Mouse (Mus musculus) G1E (cell line): ENCODE measurements at regions not wholly inside any gene's neighbourhood (a gene's known extent, or its start where the extent isn't known, plus 50 kb on each side); places are given as distances from the start of the nearest gene placed in this dataset.

Experiments
- ATAC-seq: 2 replicates; pipeline ENCODE4 v1.8.0; 2016; ENCODE audit warnings: mild to moderate bottlenecking; ENCODE audit not compliant: insufficient number of reproducible peaks, poor library complexity, low FRiP score, severe bottlenecking; ENCODE audit errors: extremely low read depth
- DNase-seq: peaks from one replicate; pipeline ENCODE4 v3.0.0; 2012; ENCODE audit warnings: low spot score
- H3K27me3 ChIP-seq: 2 replicates; pipeline ENCODE4 v1.6.1; 2012; ENCODE audit warnings: mild to moderate bottlenecking, low read length, inconsistent platforms; ENCODE audit not compliant: insufficient read depth
- H3K36me3 ChIP-seq: replicated peaks from 2 replicates; pipeline ENCODE3; 2012; ENCODE audit warnings: mild to moderate bottlenecking, inconsistent platforms
- H3K4me1 ChIP-seq: 2 replicates; pipeline ENCODE4 v1.6.1; 2012; ENCODE audit warnings: low read depth, low read length, inconsistent platforms, mixed read lengths; ENCODE audit not compliant: insufficient read depth
- H3K4me3 ChIP-seq: 2 replicates; pipeline ENCODE4 v1.5.1; 2012; ENCODE audit warnings: low read depth, mild to moderate bottlenecking, inconsistent platforms, low read length, moderate library complexity, mixed read lengths
- H3K9me3 ChIP-seq: replicated peaks from 2 replicates; pipeline ENCODE4 v1.6.1; 2012; ENCODE audit warnings: inconsistent platforms
- CTCF ChIP-seq: IDR thresholded peaks from 2 replicates; pipeline ENCODE4 v1.5.1; 2012; ENCODE audit warnings: low read depth, low read length, inconsistent platforms, mixed read lengths
- GATA1 ChIP-seq: IDR thresholded peaks from 2 replicates; pipeline ENCODE4 v1.6.1; 2012; ENCODE audit warnings: borderline replicate concordance, low read length, inconsistent platforms, mixed read lengths
- GATA2 ChIP-seq: IDR thresholded peaks from 2 replicates; pipeline ENCODE4 v1.6.1; 2012; ENCODE audit warnings: low read depth, low read length, inconsistent platforms, borderline replicate concordance
- POLR2AphosphoS5 ChIP-seq: IDR thresholded peaks from 2 replicates; pipeline ENCODE4 v1.6.1; 2012; ENCODE audit warnings: low read depth, low read length, inconsistent platforms; ENCODE audit not compliant: insufficient replicate concordance
- TAL1 ChIP-seq: conservative IDR thresholded peaks from 2 replicates; pipeline ENCODE4 v1.6.1; 2012; ENCODE audit warnings: low read depth, low read length, inconsistent platforms, mixed read lengths

DNA sequence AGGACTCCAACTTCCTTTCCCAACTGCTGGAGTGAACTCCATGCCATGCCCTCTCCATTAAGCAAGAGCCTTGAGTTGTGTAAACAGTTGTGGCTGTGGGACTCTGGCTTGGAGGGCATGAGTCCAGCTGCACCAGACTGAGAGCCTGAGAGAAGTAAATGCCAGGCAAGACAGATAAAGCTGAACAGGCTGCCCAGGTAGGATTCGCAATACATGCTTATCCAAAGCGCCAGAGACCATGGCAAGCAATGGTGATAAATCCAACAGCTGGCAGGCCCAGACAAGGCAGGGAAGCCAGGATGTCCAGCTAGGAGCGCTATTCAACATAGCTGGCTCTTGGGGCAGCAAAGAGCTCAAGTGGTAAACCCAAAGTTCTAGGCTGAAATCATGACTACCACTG, 163.1 kb upstream of the Kdm8 start:
- TF ChIP-seq POLR2AphosphoS5 (no peak), GATA1 (no peak), GATA2 (no peak), TAL1 (no peak), CTCF (no peak)
- ATAC-seq (no peak), DNase-seq (no peak)
- Histone ChIP-seq H3K36me3 (no peaks in the 10 kb centered on the region), H3K4me1 (no peaks in the 10 kb centered on the region), H3K4me3 (no peak overlapping the region), H3K9me3 (no peaks in the 10 kb centered on the region), H3K27me3 (no peaks in the 10 kb centered on the region)

DNA sequence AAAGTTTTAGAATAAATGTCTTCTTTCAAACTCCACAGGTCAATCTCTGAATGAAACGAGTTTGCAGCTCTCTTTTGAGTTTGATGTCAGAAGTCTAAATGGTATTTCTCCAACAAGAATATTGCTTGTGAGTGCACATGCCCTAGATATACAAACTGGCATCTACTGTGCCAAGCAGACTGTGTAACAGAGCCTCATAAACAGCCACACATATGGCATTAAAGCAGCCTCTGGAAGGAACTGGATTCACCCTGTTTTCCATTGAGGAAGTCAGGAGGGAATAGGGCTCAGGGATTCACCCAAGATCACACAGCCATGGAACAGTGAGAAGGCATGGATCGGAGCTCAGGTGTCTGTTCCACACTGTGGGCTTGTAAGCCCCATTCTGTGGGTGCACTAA, 149.2 kb upstream of the Kdm8 start:
- TF ChIP-seq GATA2 (no peak), GATA1 (no peak), CTCF (no peak), POLR2AphosphoS5 (no peak), TAL1 (no peak)
- Histone ChIP-seq H3K4me1 (no peaks in the 10 kb centered on the region), H3K4me3 (no peak overlapping the region), H3K36me3 (no peaks in the 10 kb centered on the region), H3K27me3 (no peaks in the 10 kb centered on the region), H3K9me3 (no peaks in the 10 kb centered on the region)
- ATAC-seq (no peak), DNase-seq (no peak)

DNA sequence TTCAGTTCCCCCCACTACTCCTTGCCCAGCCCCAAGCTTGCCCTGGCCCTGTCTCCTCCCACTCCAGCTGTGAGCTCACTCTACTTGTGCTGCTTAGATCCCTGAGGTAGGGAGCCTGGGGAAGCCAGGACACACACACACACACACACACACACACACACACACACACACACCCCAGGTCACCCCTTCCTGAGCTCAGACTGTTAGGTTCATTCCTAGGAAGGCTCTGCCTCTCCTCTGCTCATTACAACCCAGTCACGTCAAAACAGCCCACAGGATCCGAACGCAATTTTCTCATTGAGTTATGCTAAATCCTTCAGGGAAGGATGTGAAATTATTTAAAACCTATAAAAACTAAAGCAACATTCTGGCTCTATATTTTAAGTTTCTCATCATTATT, 136.0 kb upstream of the Kdm8 start:
- H3K27me3 ChIP-seq = no peaks in the 10 kb centered on the region
- TF ChIP-seq TAL1 = no peak
- TF ChIP-seq GATA2 = no peak
- TF ChIP-seq CTCF = no peak
- no peak for TF ChIP-seq GATA1
- TF ChIP-seq POLR2AphosphoS5 = no peak
- H3K4me3 ChIP-seq = no peak overlapping the region
- no peak for ATAC-seq
- H3K36me3 ChIP-seq = no peaks in the 10 kb centered on the region
- DNase-seq = no peak
- no peaks in the 10 kb centered on the region for H3K4me1 ChIP-seq
- H3K9me3 ChIP-seq = no peaks in the 10 kb centered on the region

DNA sequence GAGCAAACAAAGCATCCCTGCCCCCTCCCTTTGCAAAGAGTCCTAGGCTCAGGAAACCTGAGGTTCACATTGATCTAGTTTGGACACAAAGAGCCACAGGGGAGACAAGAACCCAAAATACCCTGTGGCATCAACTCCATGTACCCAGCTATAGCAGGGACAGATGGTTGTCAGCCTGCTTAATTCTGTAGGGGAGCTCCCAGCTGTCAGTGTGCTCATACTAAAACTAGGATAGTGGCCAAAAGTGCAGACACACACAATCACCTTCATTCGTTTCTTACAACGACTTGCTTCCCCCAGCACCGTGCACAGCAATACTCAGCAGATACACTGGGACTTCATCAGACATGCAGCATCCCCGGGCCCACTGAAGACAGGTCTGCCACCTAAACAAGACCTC, 133.5 kb upstream of the Kdm8 start:
- ATAC-seq (no peak), DNase-seq (no peak)
- no peaks in the 10 kb centered on the region for H3K4me1 ChIP-seq
- TF ChIP-seq TAL1 = no peak
- no peak for TF ChIP-seq CTCF
- no peak for TF ChIP-seq GATA1
- no peak for TF ChIP-seq GATA2
- no peak for TF ChIP-seq POLR2AphosphoS5
- H3K27me3 ChIP-seq = no peaks in the 10 kb centered on the region
- H3K4me3 ChIP-seq = no peak overlapping the region
- H3K36me3 ChIP-seq = no peaks in the 10 kb centered on the region
- H3K9me3 ChIP-seq = no peaks in the 10 kb centered on the region

DNA sequence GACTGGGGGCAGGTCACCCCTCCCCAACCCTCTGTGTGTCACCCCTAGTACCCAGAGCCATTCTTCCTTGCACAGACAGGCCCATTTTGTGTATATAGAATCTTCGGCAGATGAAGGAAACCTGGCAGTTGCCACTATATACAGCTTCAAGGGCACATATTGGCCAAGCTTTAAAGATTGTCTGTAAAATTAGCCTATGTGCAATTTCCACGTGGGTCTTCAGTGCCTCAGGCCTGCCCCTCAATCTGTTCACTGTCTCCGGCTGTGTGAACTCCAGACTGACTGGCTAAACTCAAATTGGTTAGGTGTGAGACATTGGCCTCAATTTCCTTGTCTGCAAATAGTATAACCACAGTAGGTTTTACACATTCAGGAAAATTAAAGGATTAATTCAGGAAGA, 130.9 kb upstream of the Kdm8 start:
- no peaks in the 10 kb centered on the region for H3K27me3 ChIP-seq
- TF ChIP-seq CTCF (no peak), GATA1 (no peak), POLR2AphosphoS5 (no peak), TAL1 (no peak), GATA2 (no peak)
- ATAC-seq (no peak), DNase-seq (no peak)
- H3K4me3 ChIP-seq = no peak overlapping the region
- H3K36me3 ChIP-seq = no peaks in the 10 kb centered on the region
- no peaks in the 10 kb centered on the region for H3K4me1 ChIP-seq
- no peaks in the 10 kb centered on the region for H3K9me3 ChIP-seq

DNA sequence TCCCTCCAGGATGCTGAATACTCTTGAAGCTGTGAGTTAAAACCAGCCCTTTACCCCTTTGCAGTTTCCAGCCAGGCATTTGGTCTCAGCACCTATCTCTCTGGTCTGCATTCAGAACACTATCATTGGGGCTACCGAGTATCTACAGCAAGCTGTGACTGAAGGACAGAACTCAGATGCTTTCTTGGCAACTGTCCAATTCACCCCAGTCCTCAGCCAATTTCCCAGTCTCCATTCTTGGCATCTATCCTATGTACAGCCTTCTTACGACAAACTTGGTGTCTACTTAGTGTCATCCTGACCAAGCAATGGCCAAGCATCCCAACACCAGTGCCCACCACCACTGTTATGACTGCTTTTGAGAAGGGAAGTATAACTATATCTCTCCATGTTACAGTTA, 109.7 kb upstream of the Kdm8 start:
- Histone ChIP-seq H3K4me1 (no peaks in the 10 kb centered on the region), H3K36me3 (no peaks in the 10 kb centered on the region), H3K4me3 (no peak overlapping the region), H3K27me3 (no peaks in the 10 kb centered on the region), H3K9me3 (no peaks in the 10 kb centered on the region)
- DNase-seq (no peak), ATAC-seq (no peak)
- no peak for TF ChIP-seq TAL1

DNA sequence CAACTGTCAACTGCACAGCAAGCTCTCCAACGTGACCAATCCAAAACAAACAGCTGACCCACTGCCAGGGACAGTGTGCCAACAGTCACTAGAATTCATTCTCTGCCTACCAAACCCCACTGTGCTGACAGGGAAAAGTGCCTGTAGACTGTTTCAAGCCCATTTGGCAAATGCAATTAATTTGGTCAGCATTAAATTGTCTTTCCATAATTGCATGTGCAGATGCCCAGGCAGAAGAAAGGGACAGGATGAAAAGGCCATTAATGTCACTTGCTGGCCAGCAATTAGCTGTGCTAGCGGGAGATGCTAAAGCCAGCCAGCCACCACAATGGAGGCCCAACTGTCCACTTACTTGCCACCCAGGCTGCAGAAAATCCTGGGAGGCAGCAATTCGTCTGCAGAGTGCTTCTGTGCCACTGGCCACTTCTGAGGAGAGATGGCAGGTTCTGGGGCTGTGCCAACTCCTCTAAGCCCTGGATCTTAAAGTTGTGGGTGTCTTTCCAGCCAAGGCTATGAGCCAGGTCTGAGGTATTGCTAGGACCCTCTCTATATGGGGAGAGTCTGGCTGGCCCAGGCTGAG, 108.8 kb upstream of the Kdm8 start:
- Histone ChIP-seq H3K4me3 (no peak overlapping the region), H3K27me3 (no peaks in the 10 kb centered on the region), H3K36me3 (no peaks in the 10 kb centered on the region), H3K4me1 (no peaks in the 10 kb centered on the region), H3K9me3 (no peaks in the 10 kb centered on the region)
- TF ChIP-seq GATA2 (no peak), GATA1 (no peak), POLR2AphosphoS5 (no peak), TAL1 (no peak), CTCF (no peak)
- ATAC-seq = no peak
- DNase-seq = no peak
